Mouse (Mus musculus) ES-Bruce4 (cell line): ENCODE data around the gene Spata1. TPM values are rescaled to one million over a fixed set of nuclear protein-coding genes. Genes with fewer than 3 reads are reported as not detected.
A peak's percentile ranks its signal among the peaks of the same experiment; 100 is the strongest.

Source experiments
- H3K27ac ChIP-seq: 2 replicates; pipeline ENCODE4 v1.5.1; 2012; ENCODE audit warnings: low read length, inconsistent platforms; ENCODE audit not compliant: insufficient read depth
- H3K27me3 ChIP-seq: 2 replicates; pipeline ENCODE4 v1.6.1; 2012; ENCODE audit warnings: mild to moderate bottlenecking, low read length, inconsistent platforms; ENCODE audit not compliant: control insufficient read depth, poor library complexity, insufficient read depth, severe bottlenecking
- H3K36me3 ChIP-seq: 2 replicates; pipeline ENCODE4 v1.6.1; 2012; ENCODE audit warnings: inconsistent platforms, mild to moderate bottlenecking, low read length, moderate library complexity; ENCODE audit not compliant: control insufficient read depth, poor library complexity, insufficient read depth, severe bottlenecking
- H3K4me1 ChIP-seq: one replicate; pipeline ENCODE4 v1.8.1; 2011; ENCODE audit warnings: low read length; ENCODE audit not compliant: control insufficient read depth, insufficient read depth
- H3K4me3 ChIP-seq: 2 replicates; pipeline ENCODE4 v1.5.1; 2011; ENCODE audit warnings: low read depth, mild to moderate bottlenecking, low read length
- H3K9ac ChIP-seq: 2 replicates; pipeline ENCODE4 v1.6.1; 2012; ENCODE audit warnings: low read depth, mild to moderate bottlenecking, inconsistent platforms; ENCODE audit not compliant: poor library complexity, severe bottlenecking
- H3K9me3 ChIP-seq: replicated peaks from 2 replicates; pipeline ENCODE4 v1.6.1; 2012; ENCODE audit warnings: mild to moderate bottlenecking, low read length, inconsistent platforms; ENCODE audit not compliant: control insufficient read depth, poor library complexity, insufficient read depth, severe bottlenecking
- CTCF ChIP-seq: IDR thresholded peaks from one replicate; pipeline ENCODE4 v1.8.1; 2011; ENCODE audit warnings: low read depth, low read length
- EP300 ChIP-seq: IDR thresholded peaks from 2 replicates; pipeline ENCODE4 v1.6.1; 2011; ENCODE audit warnings: low read depth, low read length; ENCODE audit not compliant: insufficient read depth
- POLR2A ChIP-seq: IDR thresholded peaks from one replicate; pipeline ENCODE4 v1.8.1; 2011; ENCODE audit warnings: low read length; ENCODE audit not compliant: insufficient read depth
- polyA plus RNA-seq: library from polyadenylated mRNA; stranded (reverse); fragments of >200 nt; gene quantifications from 2 replicates; pipeline ENCODE4 v1.2.4, GENCODE M21; 2011; ENCODE audit warnings: low read depth; ENCODE audit not compliant: missing spikeins, insufficient read depth, insufficient read length

Gene Spata1
- polyA plus RNA-seq, 1 experiment = 7.5 TPM

DNA sequence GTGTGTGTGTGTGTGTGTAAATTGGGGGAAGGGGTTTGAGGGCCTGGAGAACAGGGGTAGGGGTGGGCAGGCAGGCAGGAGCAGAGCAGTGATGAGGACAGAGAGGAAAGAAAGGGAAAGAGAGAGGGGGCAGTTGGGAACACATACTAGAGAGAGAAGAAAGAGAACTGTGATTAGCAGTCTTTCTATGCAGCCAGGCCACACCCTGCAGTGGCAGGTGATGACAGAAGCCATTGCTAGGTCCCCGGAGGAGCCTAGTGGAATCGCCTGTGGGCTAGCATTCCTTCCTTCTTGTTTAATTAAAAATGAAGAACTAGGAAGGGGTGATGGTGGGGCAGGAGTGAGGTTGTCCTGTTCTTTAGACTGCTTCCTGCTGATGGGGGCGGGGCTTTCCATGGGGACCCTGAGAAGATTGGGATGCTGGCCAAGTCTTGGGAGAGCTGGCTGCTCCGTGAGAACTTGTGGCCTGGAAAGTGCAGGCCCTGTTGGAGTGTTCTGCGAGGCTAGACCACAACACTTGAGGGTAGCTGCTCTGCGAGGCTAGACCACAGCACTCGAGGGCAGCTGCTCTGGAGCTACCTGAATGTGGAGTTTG is 75.2 kb downstream of the Spata1 start:
- H3K27me3 ChIP-seq = no peaks in the 10 kb centered on the region
- H3K27ac ChIP-seq = no peak overlapping the region
- no peak overlapping the region for H3K9ac ChIP-seq
- H3K9me3 ChIP-seq = no peaks in the 10 kb centered on the region
- H3K36me3 ChIP-seq = peaks cover 7% of the 10 kb centered on the region; the same call in 1 of the 2 replicates
- H3K4me1 ChIP-seq = no peaks in the 10 kb centered on the region
- H3K4me3 ChIP-seq = no peak overlapping the region
- no peak for TF ChIP-seq EP300
- TF ChIP-seq POLR2A = no peak
- TF ChIP-seq CTCF = no peak

- Histone ChIP-seq H3K27me3 (no peaks in the 10 kb centered on the region), H3K27ac (no peak overlapping the region), H3K4me3 (no peak overlapping the region), H3K4me1 (no peaks in the 10 kb centered on the region), H3K36me3 (peaks cover 7% of the 10 kb centered on the region; the same call in 1 of the 2 replicates), H3K9ac (no peak overlapping the region), H3K9me3 (no peaks in the 10 kb centered on the region)
- TF ChIP-seq POLR2A (no peak), EP300 (no peak), CTCF (peak; percentile 82)
Measured at GRCm38 (mm10) chr3:146423710-146424109, 75.8 kb downstream of the Spata1 start.

DNA sequence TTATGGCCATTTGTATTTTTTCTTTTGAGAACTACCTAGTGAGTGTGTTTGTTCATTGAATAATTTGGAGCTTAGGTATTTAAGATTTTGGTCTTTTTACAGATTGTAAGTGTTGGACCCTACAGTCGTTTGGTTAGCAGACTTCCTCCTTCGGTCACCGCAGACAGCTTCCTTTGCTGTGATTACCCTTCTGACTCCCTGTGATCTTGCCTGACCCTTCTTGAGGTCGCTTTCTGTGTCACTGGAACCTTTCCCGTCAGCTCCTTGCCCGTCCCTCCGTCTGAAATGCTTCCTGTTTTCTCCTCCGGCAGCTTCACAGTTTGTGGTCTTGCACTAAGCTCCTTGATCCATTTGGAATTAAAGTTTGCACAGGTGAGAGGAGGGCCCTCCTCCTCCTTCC is 77.8 kb downstream of the Spata1 start:
- H3K27ac ChIP-seq = no peak overlapping the region
- no peak overlapping the region for H3K4me3 ChIP-seq
- TF ChIP-seq EP300 (no peak), CTCF (no peak), POLR2A (no peak)
- H3K9ac ChIP-seq = no peak overlapping the region
- no peaks in the 10 kb centered on the region for H3K4me1 ChIP-seq
- no peaks in the 10 kb centered on the region for H3K9me3 ChIP-seq
- peaks cover 7% of the 10 kb centered on the region; the same call in 1 of the 2 replicates for H3K36me3 ChIP-seq
- H3K27me3 ChIP-seq = no peaks in the 10 kb centered on the region

GRCm38 (mm10) chr3:146419992-146420537 is 79.5 kb downstream of the Spata1 start:
- Histone ChIP-seq H3K27ac (no peak overlapping the region), H3K9me3 (no peaks in the 10 kb centered on the region), H3K4me1 (no peaks in the 10 kb centered on the region), H3K27me3 (no peaks in the 10 kb centered on the region), H3K4me3 (no peak overlapping the region), H3K36me3 (peaks cover 7% of the 10 kb centered on the region; the same call in 1 of the 2 replicates), H3K9ac (no peak overlapping the region)
- TF ChIP-seq EP300 (no peak), CTCF (no peak), POLR2A (no peak)

- H3K9me3 ChIP-seq = no peaks in the 10 kb centered on the region
- H3K27ac ChIP-seq = no peak overlapping the region
- no peaks in the 10 kb centered on the region for H3K4me1 ChIP-seq
- H3K9ac ChIP-seq = no peak overlapping the region
- H3K36me3 ChIP-seq = peaks cover 7% of the 10 kb centered on the region; the same call in 1 of the 2 replicates
- H3K27me3 ChIP-seq = no peaks in the 10 kb centered on the region
- TF ChIP-seq EP300 (no peak), CTCF (no peak), POLR2A (no peak)
- H3K4me3 ChIP-seq = no peak overlapping the region
Measured at GRCm38 (mm10) chr3:146419534-146419933, 80.0 kb downstream of the Spata1 start.

- H3K9me3 ChIP-seq = no peaks in the 10 kb centered on the region
- no peak overlapping the region for H3K9ac ChIP-seq
- no peak overlapping the region for H3K4me3 ChIP-seq
- no peak overlapping the region for H3K27ac ChIP-seq
- no peaks in the 10 kb centered on the region for H3K27me3 ChIP-seq
- H3K36me3 ChIP-seq = peaks cover 7% of the 10 kb centered on the region; the same call in 1 of the 2 replicates
- no peak for TF ChIP-seq EP300
- TF ChIP-seq POLR2A = no peak
- TF ChIP-seq CTCF = no peak
- H3K4me1 ChIP-seq = no peaks in the 10 kb centered on the region
Measured at GRCm38 (mm10) chr3:146418901-146419300, 80.7 kb downstream of the Spata1 start.
